Mouse (Mus musculus): Measurements from ENCODE around the gene Rapgef4.

DNA sequence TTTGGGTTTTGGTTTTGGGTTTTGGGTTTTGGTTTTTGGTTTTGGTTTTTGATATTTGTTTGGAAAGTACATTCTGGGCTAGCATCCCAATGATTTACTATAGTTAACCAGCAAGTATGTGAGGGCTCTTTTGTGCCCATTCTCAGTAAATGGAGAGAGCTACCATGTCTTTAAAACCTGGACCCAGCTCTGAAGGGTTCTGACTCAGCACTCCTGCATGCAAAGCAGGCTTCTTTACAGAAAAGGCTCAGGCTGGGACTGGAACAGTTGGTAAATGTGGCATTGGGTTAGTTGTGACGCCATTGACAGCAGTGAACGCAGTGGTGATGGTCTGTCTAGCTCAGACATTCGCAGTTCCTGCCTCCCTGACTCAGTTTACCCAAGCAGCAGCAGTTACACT, 236.3 kb downstream of the Rapgef4 start:
- TF ChIP-seq POLR2A (IDR thresholded peaks at IDR 0.05; ENCODE audit: extremely low read depth, insufficient read depth, low read length): no peak
- no peak for TF ChIP-seq CTCF (IDR thresholded peaks at IDR 0.05; ENCODE audit: extremely low read depth, insufficient read depth, low read length)
